Mouse (Mus musculus) ES-E14 (cell line): Measurements from ENCODE around the gene Polr2g.

Source experiments
- HCFC1 ChIP-seq: IDR thresholded peaks from 2 replicates; pipeline ENCODE4 v1.6.1; 2012; ENCODE audit warnings: low read length, inconsistent platforms, borderline replicate concordance; ENCODE audit not compliant: insufficient read depth
- MAFK ChIP-seq: IDR thresholded peaks from 2 replicates; pipeline ENCODE4 v1.6.1; 2014; ENCODE audit warnings: mild to moderate bottlenecking, low read depth, low read length, inconsistent platforms; ENCODE audit not compliant: insufficient read depth

- TF ChIP-seq MAFK (no peak), HCFC1 (no peak)
These were observed 5.7 kb upstream of the Polr2g start for GRCm38 (mm10) chr19:8803879-8804660.
